18 mouse cellular contexts compared by ENCODE assay signal in the genomic region with DNA sequence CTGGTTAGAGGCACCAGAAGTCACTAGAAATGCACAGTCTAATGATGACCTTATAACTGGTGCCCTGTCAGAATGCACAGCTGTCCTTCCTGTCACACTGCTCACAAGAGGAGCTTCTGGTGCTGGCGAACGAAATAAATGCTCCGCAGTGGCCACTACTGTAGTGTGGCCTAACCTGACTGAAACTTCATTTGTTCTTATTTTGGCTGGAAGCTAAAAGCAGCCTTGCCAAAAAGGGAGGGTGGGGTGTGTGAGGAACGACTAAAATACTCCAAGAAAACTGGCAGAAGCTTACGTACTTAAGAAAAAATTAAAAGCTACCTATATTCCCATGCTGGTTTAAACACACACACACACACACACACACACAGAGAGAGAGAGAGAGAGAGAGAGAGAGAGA. TPM values are rescaled to one million over a fixed set of nuclear protein-coding genes. Genes with fewer than 3 reads are reported as not detected.
DNase-seq lines count a peak whose midpoint lies in the region; ATAC-seq lines count a peak whose summit lies in the region.
"Had no signal": no experiment of that assay in that cellular context is flagged by ENCODE, and none has a peak within 500 bp of the region (broad histone marks: within the 10 kb centered on the region; RNA-seq: fewer than 3 reads in every experiment).

No protein-coding gene starts in this region.

- peak overlapping the region; percentile 89 for H3K27ac ChIP-seq in brown adipose tissue, adult 24 weeks (replicated peaks; ENCODE audit: low read depth, low read length)
- no peak overlapping the region for H3K27ac ChIP-seq in intestine, embryonic 16.5 days (ENCODE audit: low read length)
- H3K27ac ChIP-seq: embryonic facial prominence, embryonic 15.5 days; forebrain, embryonic 15.5 days; neural tube, embryonic 15.5 days had no signal

- H3K4me2 ChIP-seq in intestine, embryonic 16.5 days (ENCODE audit: low read depth, low read length): no peak overlapping the region
- H3K4me2 ChIP-seq: embryonic facial prominence, embryonic 15.5 days; forebrain, embryonic 15.5 days; neural tube, embryonic 15.5 days had no signal

- H3K9ac ChIP-seq in intestine, embryonic 16.5 days (ENCODE audit: low read depth, low read length): no peak overlapping the region
- H3K9ac ChIP-seq: embryonic facial prominence, embryonic 15.5 days; forebrain, embryonic 15.5 days; neural tube, embryonic 15.5 days had no signal

- no peak overlapping the region for H3K4me3 ChIP-seq in brown adipose tissue, adult 24 weeks (ENCODE audit: insufficient read depth, low read depth, low read length)
- no peak overlapping the region for H3K4me3 ChIP-seq in intestine, embryonic 16.5 days (ENCODE audit: low read length)
- H3K4me3 ChIP-seq: embryonic facial prominence, embryonic 15.5 days; forebrain, embryonic 15.5 days; neural tube, embryonic 15.5 days had no signal

- H3K27me3 ChIP-seq in intestine, embryonic 16.5 days (replicated peaks; ENCODE audit: control insufficient read depth, insufficient read depth, low read length): no peaks in the 10 kb centered on the region
- H3K27me3 ChIP-seq: embryonic facial prominence, embryonic 15.5 days; forebrain, embryonic 15.5 days; neural tube, embryonic 15.5 days had no signal

- WGBS in intestine, embryonic 16.5 days: 84% methylated on average over 5 of the region's 5 CpGs

- peaks cover 8% of the 10 kb centered on the region for H3K36me3 ChIP-seq in intestine, embryonic 16.5 days (ENCODE audit: control insufficient read depth, insufficient read depth, low read length)

- intact Hi-C loops in left cerebral cortex, postnatal 25 days (cut with DNase I): no loop called here

- peak; percentile 30 for DNase-seq in adrenal gland, postnatal 10 days
- DNase-seq in adrenal gland, adult 18-20 months (ENCODE audit: low spot score in 2 of 2): no peak
- peak; percentile 19 for DNase-seq in kidney, adult 9 months
- no peak for DNase-seq in kidney, adult 18-20 months
- DNase-seq in left cerebral cortex, postnatal 25 days (ENCODE audit: low spot score in 2 of 2): peak; percentile 27 to 85
- DNase-seq in cerebellum, adult 9-10 months: no peak
- DNase-seq: cerebellum, postnatal 14 days; lung, postnatal 4 days; midbrain, embryonic 14.5 days had no signal

- H3K9me3 ChIP-seq in intestine, embryonic 16.5 days (ENCODE audit: control insufficient read depth, low read length): no peaks in the 10 kb centered on the region
- H3K9me3 ChIP-seq: embryonic facial prominence, embryonic 15.5 days; forebrain, embryonic 15.5 days; neural tube, embryonic 15.5 days had no signal

- peaks cover 9% of the 10 kb centered on the region for H3K4me1 ChIP-seq in brown adipose tissue, adult 24 weeks (ENCODE audit: control insufficient read depth, insufficient read depth, insufficient read length, low read length)
- H3K4me1 ChIP-seq in intestine, embryonic 16.5 days (ENCODE audit: control insufficient read depth, insufficient read depth, low read length): no peaks in the 10 kb centered on the region
- H3K4me1 ChIP-seq: embryonic facial prominence, embryonic 15.5 days; forebrain, embryonic 15.5 days had no signal

- no peak for ATAC-seq in intestine, embryonic 16.5 days
- ATAC-seq: forebrain, embryonic 15.5 days; inflammation-experienced regulatory T-cells, adult 6 months had no signal

RNA-seq across cellular contexts. Expression of gene Sos1, which starts 53.4 kb away (rescaled TPM):
- total RNA-seq in adrenal gland, postnatal 10 days (2021): 10 to 100 TPM; 20.1 to 24.1 TPM
- 10 to 100 TPM; 21.8 to 27.2 TPM for total RNA-seq in adrenal gland, adult 18-20 months (2021)
- polyA plus RNA-seq in brown adipose tissue, adult 24 weeks (2012; ENCODE audit: insufficient read depth, insufficient read length, missing spikeins): 8.2 and 9.8 TPM in 2 replicates
- 10 to 100 TPM; 31.8 to 33.8 TPM for total RNA-seq in left cerebral cortex, postnatal 25 days (2021)
- polyA plus RNA-seq in intestine, embryonic 16.5 days (2015; fragmentation: Nextera tagmentation; extraction: Ambion mirVana): 2.7 TPM in 2 replicates

RNA-seq across cellular contexts. Expression of gene Gm10190, which starts 53.6 kb away (rescaled TPM):
- total RNA-seq in adrenal gland, postnatal 10 days (2021): 1 to 10 TPM; 2.0 to 2.2 TPM
- total RNA-seq in adrenal gland, adult 18-20 months (2021): not detected
- polyA plus RNA-seq in brown adipose tissue, adult 24 weeks (2012; ENCODE audit: insufficient read depth, insufficient read length, missing spikeins): not detected in 2 replicates
- 1 to 10 TPM; 1.8 to 3.9 TPM for total RNA-seq in left cerebral cortex, postnatal 25 days (2021)
- 1.3 TPM in 1 of 2 replicates, not detected in the other for polyA plus RNA-seq in intestine, embryonic 16.5 days (2015; fragmentation: Nextera tagmentation; extraction: Ambion mirVana)
- total RNA-seq: granulocyte monocyte progenitor cell, adult 5-6 weeks; liver, adult 2 months had no signal
- polyA plus RNA-seq: inflammation-experienced regulatory T-cells, adult 6 months; liver, adult 2 months; spleen, adult 2 months had no signal

Comparison
In these comparisons a context has a peak if more than half of its experiments do, and no peak if none do; other contexts are left out.
1. DNase-seq: peak in adrenal gland, postnatal 10 days (single experiment), kidney, adult 9 months (single experiment) and left cerebral cortex, postnatal 25 days (2 of 2); none in adrenal gland, adult 18-20 months (0 of 2), kidney, adult 18-20 months (single experiment) and cerebellum, adult 9-10 months (single experiment).